Mouse (Mus musculus): ENCODE results near the gene Prcp.
"Not testable (repeated sequence)": the region's sequence is repeated elsewhere in the genome, so short reads cannot be mapped to it uniquely, and the experiment has no call there.

The Prcp gene

GRCm38 (mm10) chr7:92978720-92979119, 104.5 kb downstream of the Prcp start:
- DNase-seq (ENCODE audit: low read depth, low spot score), result not testable (repeated sequence)

- no peak for DNase-seq (ENCODE audit: low read depth, low spot score)
Measured at GRCm38 (mm10) chr7:92980741-92981140, 106.5 kb downstream of the Prcp start.

GRCm38 (mm10) chr7:92981864-92982263, 107.6 kb downstream of the Prcp start:
- DNase-seq (ENCODE audit: low read depth, low spot score), result no peak

Data from WW6 (cell line).